Comparison of ENCODE assay signal across 1 mouse cellular context in genomic region chr11:102285095-102285834, GRCm38 (mm10).
TF ChIP-seq lines count a peak whose summit lies in the region.

No protein-coding gene starts in this region.

TF ChIP-seq in MEL, 35 proteins besides CTCF, POLR2A, EP300 and RAD21 (continued from another document):
- TF ChIP-seq USF2 (IDR thresholded peaks at IDR 0.05; ENCODE audit: borderline replicate concordance in 1 of 2, insufficient read depth in 1 of 2, low read depth in 1 of 2, low read length in 2 of 2), result no peak
- TF ChIP-seq MEF2A (IDR thresholded peaks at IDR 0.05; ENCODE audit: extremely low read depth, insufficient replicate concordance, low read depth, low read length, poor library complexity, severe bottlenecking), result no peak
- no peak for TF ChIP-seq CHD2 (IDR thresholded peaks at IDR 0.05; ENCODE audit: low read length)
- TF ChIP-seq POLR2AphosphoS5 (IDR thresholded peaks at IDR 0.05; ENCODE audit: borderline replicate concordance, low read depth, low read length), result no peak
- TF ChIP-seq MAZ (IDR thresholded peaks at IDR 0.05; ENCODE audit: low read depth, low read length), result peak; percentile 70; the same call in 1 of the 2 replicates
- no peak for TF ChIP-seq UBTF (IDR thresholded peaks at IDR 0.05; ENCODE audit: borderline replicate concordance, insufficient read depth, low read depth, low read length)
- TF ChIP-seq ZKSCAN1 (IDR thresholded peaks at IDR 0.05; ENCODE audit: low read depth, low read length), result no peak
- TF ChIP-seq ELF1 (IDR thresholded peaks at IDR 0.05; ENCODE audit: low read depth, low read length), result no peak
- TF ChIP-seq POLR2AphosphoS2 (IDR thresholded peaks at IDR 0.05; ENCODE audit: low read length), result peak; percentile 59; the same call in 1 of the 2 replicates
- TF ChIP-seq MAFK (IDR thresholded peaks at IDR 0.05; ENCODE audit: borderline replicate concordance, low read depth, low read length), result no peak
- TF ChIP-seq HCFC1 (IDR thresholded peaks at IDR 0.05; ENCODE audit: low read depth, low read length), result peak; percentile 8; the same call in 1 of the 2 replicates
- TF ChIP-seq NRF1 (IDR thresholded peaks at IDR 0.05; ENCODE audit: insufficient read depth, low read depth, low read length, poor library complexity, severe bottlenecking), result no peak
- no peak for TF ChIP-seq RCOR1 (IDR thresholded peaks at IDR 0.05; ENCODE audit: low read depth, low read length)
- no peak; the same call in 1 of the 2 replicates for TF ChIP-seq TBP (IDR thresholded peaks at IDR 0.05; ENCODE audit: low read depth, low read length)
- TF ChIP-seq USF1 (IDR thresholded peaks at IDR 0.05; ENCODE audit: low read depth, low read length), result no peak
- no peak for TF ChIP-seq ETS1 (IDR thresholded peaks at IDR 0.05; ENCODE audit: low read depth, low read length)
- TF ChIP-seq MAX (IDR thresholded peaks at IDR 0.05; ENCODE audit: low read length), result 0 out of 2 replicates have a peak, but pooled peaks have one; percentile 10
- no peak for TF ChIP-seq ZC3H11A (IDR thresholded peaks at IDR 0.05; ENCODE audit: low read depth, low read length)
- TF ChIP-seq GATA1 (IDR thresholded peaks at IDR 0.05; ENCODE audit: low read depth, low read length), result no peak; the same call in 1 of the 2 replicates
- TF ChIP-seq ZNF384 (IDR thresholded peaks at IDR 0.05; ENCODE audit: low read depth, low read length), result no peak
- TF ChIP-seq BHLHE40 (IDR thresholded peaks at IDR 0.05; ENCODE audit: borderline replicate concordance, low read depth, low read length), result no peak
- TF ChIP-seq MYB (IDR thresholded peaks at IDR 0.05; ENCODE audit: low read depth, low read length), result no peak
- TF ChIP-seq TCF12 (IDR thresholded peaks at IDR 0.05; ENCODE audit: low read depth, low read length), result peak; percentile 7; the same call in 1 of the 2 replicates
- no peak for TF ChIP-seq E2F4 (IDR thresholded peaks at IDR 0.05; ENCODE audit: borderline replicate concordance, low read depth, low read length)
- TF ChIP-seq SIN3A (IDR thresholded peaks at IDR 0.05; ENCODE audit: low read length), result peak; percentile 59
- TF ChIP-seq JUND (IDR thresholded peaks at IDR 0.05; ENCODE audit: low read depth, low read length), result no peak
- peak; percentile 75 for TF ChIP-seq MXI1 (IDR thresholded peaks at IDR 0.05; ENCODE audit: low read depth, low read length)
TF ChIP-seq in MEL: peak in this region for 11.
